Mouse (Mus musculus): ENCODE data around the gene Macrod1.

Macrod1 gene

GRCm38 (mm10) chr19:7139321-7139720 is 82.7 kb downstream of the Macrod1 start:
- DNase-seq (ENCODE audit: low read depth, low spot score): no peak

- no peak for DNase-seq (ENCODE audit: low read depth, low spot score)
These were observed 83.8 kb downstream of the Macrod1 start for GRCm38 (mm10) chr19:7140373-7140772.

GRCm38 (mm10) chr19:7140856-7141421 is 84.3 kb downstream of the Macrod1 start:
- no peak for DNase-seq (ENCODE audit: low read depth, low spot score)

- DNase-seq (ENCODE audit: low read depth, low spot score): no peak
These were observed 85.8 kb downstream of the Macrod1 start for GRCm38 (mm10) chr19:7142207-7142915.

- no peak for DNase-seq (ENCODE audit: low read depth, low spot score)
These were observed 87.2 kb downstream of the Macrod1 start for GRCm38 (mm10) chr19:7143854-7144253.

GRCm38 (mm10) chr19:7144458-7144857 is 87.8 kb downstream of the Macrod1 start:
- no peak for DNase-seq (ENCODE audit: low read depth, low spot score)

GRCm38 (mm10) chr19:7146376-7146775 is 89.8 kb downstream of the Macrod1 start:
- DNase-seq (ENCODE audit: low read depth, low spot score): no peak

GRCm38 (mm10) chr19:7148096-7148495 is 91.5 kb downstream of the Macrod1 start:
- DNase-seq (ENCODE audit: low read depth, low spot score): no peak

- no peak for DNase-seq (ENCODE audit: low read depth, low spot score)
These were observed 92.0 kb downstream of the Macrod1 start for GRCm38 (mm10) chr19:7148541-7149085.

- no peak for DNase-seq (ENCODE audit: low read depth, low spot score)
These were observed 92.6 kb downstream of the Macrod1 start for GRCm38 (mm10) chr19:7149158-7149685.

- no peak for DNase-seq (ENCODE audit: low read depth, low spot score)
These were observed 94.8 kb downstream of the Macrod1 start for GRCm38 (mm10) chr19:7151300-7151926.

- no peak for DNase-seq (ENCODE audit: low read depth, low spot score)
These were observed 95.5 kb downstream of the Macrod1 start for GRCm38 (mm10) chr19:7151927-7152653.

- DNase-seq (ENCODE audit: low read depth, low spot score): no peak
These were observed 96.6 kb downstream of the Macrod1 start for GRCm38 (mm10) chr19:7153232-7153631.

- DNase-seq (ENCODE audit: low read depth, low spot score): no peak
These were observed 98.6 kb downstream of the Macrod1 start for GRCm38 (mm10) chr19:7155196-7155595.

GRCm38 (mm10) chr19:7157734-7158133 is 101.1 kb downstream of the Macrod1 start:
- DNase-seq (ENCODE audit: low read depth, low spot score): no peak

GRCm38 (mm10) chr19:7160151-7160906 is 103.7 kb downstream of the Macrod1 start:
- no peak for DNase-seq (ENCODE audit: low read depth, low spot score)

GRCm38 (mm10) chr19:7161064-7161463 is 104.5 kb downstream of the Macrod1 start:
- no peak for DNase-seq (ENCODE audit: low read depth, low spot score)

GRCm38 (mm10) chr19:7164238-7164637 is 107.6 kb downstream of the Macrod1 start:
- no peak for DNase-seq (ENCODE audit: low read depth, low spot score)

GRCm38 (mm10) chr19:7164820-7165323 is 108.3 kb downstream of the Macrod1 start:
- no peak for DNase-seq (ENCODE audit: low read depth, low spot score)

- no peak for DNase-seq (ENCODE audit: low read depth, low spot score)
These were observed 109.0 kb downstream of the Macrod1 start for GRCm38 (mm10) chr19:7165509-7166199.
